Mouse (Mus musculus) heart, embryonic 11.5 days (tissue): ENCODE data around the gene Sf3a1. TPM values are rescaled to one million over a fixed set of nuclear protein-coding genes. Genes with fewer than 3 reads are reported as not detected.
"Not testable (repeated sequence)": the region's sequence is repeated elsewhere in the genome, so short reads cannot be mapped to it uniquely, and the experiment has no call there.

Experiments
- ATAC-seq: fragments of 200-750 bp; cut with Nextera tagmentation; replicated peaks from 2 replicates; pipeline ENCODE4 v1.8.0; 2017; ENCODE audit warnings: moderate library complexity; ENCODE audit not compliant: insufficient number of reproducible peaks, low FRiP score, low TSS enrichment
- H3K27ac ChIP-seq: fragments of 300-500 bp; sonication (generic); 2 replicates; pipeline ENCODE4 v1.5.1; 2014; ENCODE audit warnings: mild to moderate bottlenecking, low read depth, low read length
- H3K27me3 ChIP-seq: fragments of 300-500 bp; sonication (generic); 2 replicates; pipeline ENCODE4 v1.6.1; 2014; ENCODE audit warnings: mild to moderate bottlenecking, low read length, mixed read lengths; ENCODE audit not compliant: control insufficient read depth, insufficient read depth
- H3K36me3 ChIP-seq: fragments of 300-500 bp; sonication (generic); 2 replicates; pipeline ENCODE4 v1.6.1; 2014; ENCODE audit warnings: mild to moderate bottlenecking, low read length, moderate library complexity, mixed read lengths; ENCODE audit not compliant: control insufficient read depth, insufficient read depth
- H3K4me1 ChIP-seq: fragments of 300-500 bp; sonication (generic); 2 replicates; pipeline ENCODE4 v1.6.1; 2014; ENCODE audit warnings: low read length; ENCODE audit not compliant: control insufficient read depth, insufficient read depth
- H3K4me2 ChIP-seq: fragments of 300-500 bp; sonication (generic); 2 replicates; pipeline ENCODE4 v1.6.1; 2014; ENCODE audit warnings: mild to moderate bottlenecking, moderate library complexity
- H3K4me3 ChIP-seq: fragments of 300-500 bp; sonication (generic); 2 replicates; pipeline ENCODE4 v1.5.1; 2014; ENCODE audit warnings: low read depth, low read length
- H3K9ac ChIP-seq: fragments of 300-500 bp; sonication (generic); 2 replicates; pipeline ENCODE4 v1.6.1; 2014; ENCODE audit warnings: mild to moderate bottlenecking, low read depth, low read length, moderate library complexity
- H3K9me3 ChIP-seq: fragments of 300-500 bp; sonication (generic); replicated peaks from 2 replicates; pipeline ENCODE4 v1.6.1; 2016; ENCODE audit warnings: low read length; ENCODE audit not compliant: control insufficient read depth
- WGBS: fragments of 180-500 bp; shearing (Covaris S2); extraction: QIAGEN DNeasy Blood & Tissue Kit; methylation state at CpG from one replicate; pipeline ENCODE4 v1.1.7; 2014; ENCODE audit not compliant: insufficient replicate concordance; 5-methylcytosine and 5-hydroxymethylcytosine counted together
- polyA plus RNA-seq: library from polyadenylated mRNA; unstranded; fragments of >200 nt; fragmentation: Nextera tagmentation; extraction: Ambion mirVana; gene quantifications from 2 replicates; pipeline ENCODE4 v1.2.1, GENCODE M21; 2014

Sf3a1 gene
- polyA plus RNA-seq, 1 experiment from 2014 or later, result 44.7 TPM

DNA sequence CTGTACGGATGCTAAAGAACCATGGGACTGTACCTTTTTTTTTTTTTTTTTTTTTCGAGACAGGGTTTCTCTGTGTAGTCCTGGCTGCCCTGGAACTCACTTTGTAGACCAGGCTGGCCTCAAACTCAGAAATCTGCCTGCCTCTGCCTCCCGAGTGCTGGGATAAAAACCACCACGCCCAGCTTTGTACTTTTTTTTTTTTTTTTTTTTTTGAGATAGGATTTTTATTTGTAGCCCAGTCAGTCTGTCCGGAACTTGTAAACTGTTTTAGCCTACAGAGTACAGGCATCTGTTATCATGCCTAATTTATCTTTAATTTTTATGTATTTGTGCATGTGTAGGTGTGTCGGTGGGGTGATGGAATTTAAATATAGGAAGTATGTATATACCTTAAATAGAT is 25.3 kb downstream of the Sf3a1 start:
- not testable (repeated sequence) for H3K9me3 ChIP-seq, H3K27me3 ChIP-seq, H3K4me2 ChIP-seq, H3K4me3 ChIP-seq, H3K9ac ChIP-seq, H3K27ac ChIP-seq, ATAC-seq, H3K4me1 ChIP-seq
- peaks cover 12% of the 10 kb centered on the region for H3K36me3 ChIP-seq
- WGBS, result 82% methylated on average over 6 of the region's 6 CpGs

DNA sequence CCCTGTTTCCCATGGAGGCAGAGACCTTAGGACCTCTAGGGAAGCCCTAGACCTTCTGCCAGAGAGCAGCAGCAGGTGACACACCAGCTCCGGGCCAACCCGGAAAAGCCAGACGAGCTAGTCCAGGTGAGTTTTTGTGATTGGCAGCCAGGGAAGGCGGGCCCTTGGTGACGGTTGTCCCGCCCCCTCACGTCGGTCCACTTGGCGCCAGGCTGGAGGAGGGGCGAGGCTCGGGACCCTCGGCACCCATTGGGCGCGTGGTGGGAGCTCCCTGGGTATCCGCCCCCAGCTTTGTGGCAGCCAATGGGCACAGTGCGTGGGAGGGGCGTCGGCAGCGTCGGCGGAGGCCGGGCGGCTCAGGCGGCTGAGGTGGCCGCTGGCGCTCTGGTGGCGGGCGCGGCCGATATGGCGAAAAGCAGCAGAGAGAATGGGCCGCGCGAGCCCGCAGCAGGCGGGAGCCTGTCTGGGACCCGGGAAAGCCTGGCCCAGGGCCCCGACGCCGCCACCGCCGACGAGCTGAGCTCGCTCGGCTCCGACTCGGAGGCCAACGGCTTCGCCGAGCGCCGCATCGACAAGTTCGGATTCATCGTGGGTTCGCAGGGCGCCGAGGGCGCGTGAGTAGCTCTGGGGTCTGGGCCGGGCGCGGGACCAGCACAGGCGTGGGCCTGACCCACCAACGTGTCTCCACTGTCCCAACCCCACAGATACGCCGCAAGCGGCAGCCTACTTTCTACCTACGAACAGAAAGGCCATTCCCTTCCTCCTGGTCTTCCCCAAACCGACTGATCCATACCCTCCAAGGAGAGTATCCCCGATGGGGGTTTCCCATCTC is 26.6 kb downstream of the Sf3a1 start, which contains the start of gene Tbc1d10a:
Gene Tbc1d10a, plus strand, starts transcription at position 304 of the 832 bp plus-strand sequence.
- no peaks in the 10 kb centered on the region for H3K9me3 ChIP-seq
- H3K9ac ChIP-seq, result peak within 1 kb of the TSS; percentile 92
- H3K4me2 ChIP-seq, result peak within 1 kb of the TSS; percentile 95
- no peak within 1 kb of the TSS for H3K27ac ChIP-seq
- H3K4me1 ChIP-seq, result peaks cover 7% of the 10 kb centered on the region; the same call in 1 of the 2 replicates
- no peaks in the 10 kb centered on the region for H3K27me3 ChIP-seq
- peak; percentile 99 for ATAC-seq
- H3K4me3 ChIP-seq, result peak within 1 kb of the TSS; percentile 87
- H3K36me3 ChIP-seq, result peaks cover 4% of the 10 kb centered on the region
- under 1% methylated on average over 71 of the region's 71 CpGs for WGBS

DNA sequence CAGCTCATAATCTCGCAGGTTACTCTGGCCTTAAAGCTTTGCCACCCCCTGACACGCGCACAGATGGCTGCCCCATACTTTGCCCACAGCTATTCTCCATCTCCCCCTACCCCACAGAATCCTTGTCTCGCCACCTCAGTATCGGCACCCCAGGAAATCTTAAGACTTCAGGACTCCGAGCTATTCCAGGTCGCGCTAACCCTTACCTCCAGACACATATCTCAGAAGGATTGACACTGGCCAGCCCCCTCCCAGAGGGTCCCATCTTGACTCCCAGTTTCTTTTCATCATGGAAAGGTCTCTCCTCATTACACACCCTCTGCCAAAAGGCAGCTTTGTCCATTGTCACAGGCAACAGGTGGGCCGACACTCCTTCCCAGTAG is 27.2 kb downstream of the Sf3a1 start:
- no peak overlapping the region for H3K27ac ChIP-seq

GRCm38 (mm10) chr11:4189182-4189581 is 29.0 kb downstream of the Sf3a1 start:
- ATAC-seq, result no peak
- H3K27ac ChIP-seq, result no peak overlapping the region
- no peaks in the 10 kb centered on the region for H3K36me3 ChIP-seq
- no peak overlapping the region for H3K9ac ChIP-seq
- H3K27me3 ChIP-seq, result no peaks in the 10 kb centered on the region
- H3K9me3 ChIP-seq, result no peaks in the 10 kb centered on the region
- no peak overlapping the region for H3K4me2 ChIP-seq
- no peak overlapping the region for H3K4me3 ChIP-seq
- H3K4me1 ChIP-seq, result peaks cover 7% of the 10 kb centered on the region; the same call in 1 of the 2 replicates
- WGBS, result 84% methylated on average over 6 of the region's 6 CpGs

More for the DNA sequence above, 27.2 kb downstream of the Sf3a1 start:
- no peak for ATAC-seq
- H3K9me3 ChIP-seq, result no peaks in the 10 kb centered on the region
- peak overlapping the region; percentile 92 for H3K9ac ChIP-seq
- peaks cover 7% of the 10 kb centered on the region; the same call in 1 of the 2 replicates for H3K4me1 ChIP-seq
- H3K4me2 ChIP-seq, result peak overlapping the region; percentile 95
- H3K36me3 ChIP-seq, result 0 out of 2 replicates have a peak, but pooled peaks cover 2% of the 10 kb centered on the region
- 11% methylated on average over 9 of the region's 9 CpGs for WGBS
- peak overlapping the region; percentile 87 for H3K4me3 ChIP-seq
- no peaks in the 10 kb centered on the region for H3K27me3 ChIP-seq

DNA sequence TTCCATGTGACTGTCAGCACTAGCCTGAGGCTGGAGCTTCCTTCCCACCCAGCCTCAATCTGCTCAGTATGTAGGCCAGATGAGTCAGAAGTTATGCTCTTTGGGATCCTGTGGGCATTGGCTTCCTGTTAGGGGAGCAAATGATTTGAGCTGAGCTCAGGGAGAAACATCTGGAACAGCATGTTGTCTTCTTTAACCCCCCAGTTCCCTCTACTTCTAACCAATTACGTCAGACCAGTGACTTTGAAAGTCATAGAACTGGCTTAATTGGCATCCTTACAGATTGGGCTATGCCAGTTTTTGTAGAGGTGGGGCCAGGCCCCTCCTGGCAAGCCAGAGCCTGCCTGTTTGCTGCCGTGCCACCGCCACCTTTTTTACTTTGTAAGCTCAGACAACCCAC is 30.5 kb downstream of the Sf3a1 start:
- no peaks in the 10 kb centered on the region for H3K36me3 ChIP-seq
- H3K9me3 ChIP-seq, result no peaks in the 10 kb centered on the region
- no peak overlapping the region for H3K4me3 ChIP-seq
- ATAC-seq, result no peak
- H3K4me1 ChIP-seq, result peaks cover 7% of the 10 kb centered on the region; the same call in 1 of the 2 replicates
- H3K27ac ChIP-seq, result no peak overlapping the region
- WGBS, result 79% methylated on average over 3 of the region's 3 CpGs
- H3K9ac ChIP-seq, result no peak overlapping the region
- H3K4me2 ChIP-seq, result no peak overlapping the region
- no peaks in the 10 kb centered on the region for H3K27me3 ChIP-seq

DNA sequence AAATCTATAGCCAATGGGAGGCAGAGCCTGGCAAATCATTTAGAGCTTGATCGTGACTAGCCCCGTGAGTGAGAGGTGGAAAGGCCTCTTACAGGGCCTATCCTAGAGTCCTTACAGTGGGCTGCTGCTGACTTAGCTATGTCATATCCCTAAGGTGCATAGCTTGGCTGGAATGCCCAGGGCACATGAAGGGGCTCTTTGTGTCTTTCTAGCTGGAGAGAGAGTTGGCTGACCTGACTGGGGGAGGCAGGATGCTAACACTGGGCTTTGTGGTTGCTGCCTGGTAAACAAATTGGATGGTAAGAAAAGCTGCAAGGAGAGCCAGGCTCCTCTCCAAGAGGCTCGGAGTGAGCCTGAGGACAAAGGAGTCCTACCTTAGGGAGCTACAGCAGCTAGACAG is 32.6 kb downstream of the Sf3a1 start:
- no peak for ATAC-seq
- Histone ChIP-seq H3K27ac (no peak overlapping the region), H3K27me3 (no peaks in the 10 kb centered on the region), H3K4me3 (no peak overlapping the region), H3K4me2 (no peak overlapping the region), H3K36me3 (no peaks in the 10 kb centered on the region), H3K9me3 (no peaks in the 10 kb centered on the region), H3K9ac (no peak overlapping the region), H3K4me1 (peaks cover under 1% of the 10 kb centered on the region; the same call in 1 of the 2 replicates)
- WGBS, result 89% methylated on average over 3 of the region's 3 CpGs

DNA sequence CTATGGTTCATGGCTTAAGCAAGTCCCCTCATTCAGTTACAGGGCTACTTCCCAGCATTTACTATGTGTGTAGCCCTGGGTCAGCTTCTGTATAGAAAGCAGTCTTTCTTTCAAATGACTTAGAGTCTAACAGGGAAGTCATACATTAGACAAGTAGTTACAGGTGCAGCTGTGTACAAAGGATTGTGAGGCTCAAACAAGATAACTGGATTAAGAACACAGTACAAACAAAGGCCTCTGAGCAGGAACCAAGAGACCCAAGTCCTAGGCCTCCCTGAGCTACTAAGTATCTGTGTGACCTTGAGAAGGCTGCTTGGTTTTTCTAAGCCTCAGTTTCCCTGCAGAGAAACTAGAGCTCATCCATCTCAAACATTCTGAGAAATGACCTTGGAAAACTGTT is 33.3 kb downstream of the Sf3a1 start:
- H3K36me3 ChIP-seq, result no peaks in the 10 kb centered on the region
- no peak overlapping the region for H3K4me3 ChIP-seq
- ATAC-seq, result no peak
- no peak overlapping the region for H3K4me2 ChIP-seq
- no peaks in the 10 kb centered on the region for H3K27me3 ChIP-seq
- no peaks in the 10 kb centered on the region for H3K4me1 ChIP-seq
- H3K9me3 ChIP-seq, result no peaks in the 10 kb centered on the region
- H3K9ac ChIP-seq, result no peak overlapping the region
- H3K27ac ChIP-seq, result no peak overlapping the region

- Histone ChIP-seq H3K27ac (no peak overlapping the region), H3K4me3 (no peak overlapping the region), H3K4me1 (no peaks in the 10 kb centered on the region), H3K4me2 (no peak overlapping the region), H3K9me3 (no peaks in the 10 kb centered on the region), H3K36me3 (no peaks in the 10 kb centered on the region), H3K9ac (no peak overlapping the region), H3K27me3 (no peaks in the 10 kb centered on the region)
- 83% methylated on average over 3 of the region's 3 CpGs for WGBS
- no peak for ATAC-seq
Observed at GRCm38 (mm10) chr11:4195597-4196031, 35.5 kb downstream of the Sf3a1 start.

- Histone ChIP-seq H3K9me3 (no peaks in the 10 kb centered on the region), H3K27ac (no peak overlapping the region), H3K9ac (no peak overlapping the region), H3K4me2 (no peak overlapping the region), H3K36me3 (no peaks in the 10 kb centered on the region), H3K27me3 (no peaks in the 10 kb centered on the region), H3K4me1 (no peaks in the 10 kb centered on the region), H3K4me3 (no peak overlapping the region)
- WGBS, result 65% methylated on average over 8 of the region's 8 CpGs
- ATAC-seq, result no peak
Observed at GRCm38 (mm10) chr11:4196636-4197035, 36.5 kb downstream of the Sf3a1 start.
